Mouse (Mus musculus) thymus, postnatal 10 days (tissue): ENCODE data around the gene Klhl31.

Source experiments
- DNase-seq, 2 experiments: peaks; one replicate each; pipeline ENCODE4 v3.0.0; 2021; ENCODE audit warnings: low spot score in 2 of 2

Gene Klhl31

DNA sequence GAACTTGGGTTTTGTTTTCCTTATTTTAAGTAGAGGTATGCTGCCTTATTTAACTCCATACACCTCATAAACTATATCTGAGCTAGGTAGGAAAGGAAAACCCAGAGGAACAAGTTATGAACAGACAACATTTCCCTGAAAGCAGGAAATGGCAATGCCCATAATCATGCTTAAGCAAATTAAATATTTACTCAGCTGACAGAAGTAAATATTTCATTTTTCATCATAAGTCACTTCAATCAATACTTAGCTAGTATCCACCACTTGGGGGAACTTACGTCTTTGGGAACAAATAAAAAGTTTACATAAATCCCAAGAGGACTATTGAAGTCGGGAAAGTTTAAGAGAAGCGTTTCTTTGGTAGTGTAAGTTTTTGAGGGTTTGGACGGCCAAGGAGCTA, 67.2 kb downstream of the Klhl31 start:
- no peak for DNase-seq

DNA sequence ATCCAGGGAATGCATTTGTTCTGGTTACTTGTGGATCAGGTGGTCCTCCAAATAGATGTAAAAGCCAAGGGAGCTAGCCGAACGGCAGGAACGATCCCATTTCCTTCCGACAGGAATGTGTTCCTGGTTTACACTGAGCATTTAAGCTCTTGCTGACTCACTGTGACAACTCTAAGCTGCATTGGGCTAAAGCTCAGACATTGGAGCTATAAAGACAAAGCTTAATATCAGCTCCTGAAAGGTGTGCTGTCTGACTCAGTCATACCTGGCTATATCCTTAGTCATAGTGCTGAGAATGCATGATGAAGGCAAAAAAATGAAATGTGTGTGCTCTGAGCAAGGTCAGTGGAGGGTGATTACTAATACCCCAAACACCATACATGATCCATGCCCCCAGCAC, 67.8 kb downstream of the Klhl31 start:
- DNase-seq, result no peak

DNA sequence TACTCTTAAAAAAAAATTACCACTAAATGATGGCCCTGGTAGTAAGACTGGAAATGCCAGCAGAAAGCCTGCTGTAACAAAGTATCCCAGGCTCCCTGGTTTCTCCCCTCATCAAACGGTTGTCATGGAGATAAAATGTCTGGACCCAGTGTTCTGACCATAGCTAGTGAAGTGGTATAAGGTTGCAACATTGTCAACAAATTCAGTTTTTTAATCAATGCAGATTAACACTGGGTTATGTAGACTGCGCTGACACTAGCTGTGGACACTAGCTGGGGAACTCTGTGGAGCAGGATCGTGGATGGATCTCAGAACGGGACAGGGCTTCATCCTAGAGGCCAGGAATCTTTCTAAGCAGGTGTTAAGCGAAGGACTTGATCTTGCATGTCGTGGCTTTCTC, 70.2 kb downstream of the Klhl31 start:
- DNase-seq, result no peak

DNA sequence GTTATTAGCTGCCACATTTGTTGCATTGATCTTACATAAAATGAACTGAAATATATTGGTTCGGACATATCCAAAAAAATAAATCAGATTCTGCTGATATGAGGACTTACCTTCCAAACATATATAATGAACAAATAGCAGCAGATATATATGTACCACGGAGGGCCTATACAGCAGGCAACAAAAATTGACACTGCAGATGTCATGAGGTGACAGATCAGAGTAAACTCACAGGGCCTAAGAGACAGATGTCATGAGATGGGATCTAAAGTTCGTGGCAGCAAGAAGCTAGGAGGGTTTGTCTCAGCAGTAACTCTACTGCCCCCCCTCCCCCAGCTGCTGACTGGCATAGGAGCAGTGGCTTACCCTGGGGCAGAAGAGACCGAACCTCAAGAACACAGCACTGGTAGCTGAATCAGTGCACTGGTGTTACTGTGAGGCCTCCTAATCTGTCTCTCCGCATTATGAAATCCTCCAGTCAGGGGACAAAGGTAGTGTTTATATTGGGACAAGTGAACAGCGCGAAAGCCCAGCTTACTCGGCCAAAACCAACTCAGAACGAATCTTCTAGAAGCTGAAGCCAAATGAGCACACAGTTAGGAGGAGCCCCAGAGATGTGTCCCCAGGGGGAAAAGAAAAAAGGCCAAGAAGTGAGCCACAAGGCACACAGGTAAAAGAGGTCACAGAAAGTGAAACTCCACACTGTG, 71.3 kb downstream of the Klhl31 start:
- DNase-seq, result no peak

DNA sequence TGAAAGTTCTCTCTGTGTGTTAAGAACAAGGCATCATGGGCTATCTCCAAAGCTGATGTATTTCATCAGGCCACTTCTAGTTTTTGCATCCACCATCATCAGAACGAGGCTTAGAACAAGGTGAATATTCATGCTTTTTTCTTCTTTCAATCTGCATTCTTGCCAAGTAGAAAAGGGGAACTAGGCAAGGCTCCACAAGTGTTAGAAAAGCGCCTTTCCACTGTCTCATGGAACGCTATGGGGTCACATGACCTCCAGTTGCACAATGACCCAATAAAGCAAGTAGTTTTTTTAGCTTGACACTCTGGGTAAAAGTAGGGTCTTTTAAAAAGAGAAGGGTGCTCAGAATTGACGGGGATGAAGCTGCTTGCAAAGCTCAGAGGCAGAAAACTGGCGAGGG, 72.7 kb downstream of the Klhl31 start:
- no peak for DNase-seq
